Mouse (Mus musculus) limb, embryonic 14.5 days (tissue): ENCODE measurements at regions not wholly inside any gene's neighbourhood (a gene's known extent, or its start where the extent isn't known, plus 50 kb on each side); places are given as distances from the start of the nearest gene placed in this dataset.
A peak's percentile ranks its signal among the peaks of the same experiment; 100 is the strongest.

Experiments used
- ATAC-seq: fragments of 200-750 bp; cut with Nextera tagmentation; 2 replicates; pipeline ENCODE4 v1.8.0; 2017; ENCODE audit warnings: low read depth, moderate number of reproducible peaks, moderate TSS enrichment; ENCODE audit not compliant: low FRiP score
- DNase-seq: peaks from one replicate; pipeline ENCODE4 v3.0.0-alpha.2; 2015; ENCODE audit warnings: low spot score
- H3K27ac ChIP-seq: fragments of 300-500 bp; sonication (generic); replicated peaks from 2 replicates; pipeline ENCODE4 v1.5.1; 2014; ENCODE audit warnings: low read depth, mild to moderate bottlenecking, low read length, moderate library complexity, mixed read lengths
- H3K27me3 ChIP-seq: fragments of 300-500 bp; sonication (generic); 2 replicates; pipeline ENCODE4 v1.6.1; 2014; ENCODE audit warnings: low read length, mixed read lengths; ENCODE audit not compliant: control insufficient read depth, insufficient read depth
- H3K36me3 ChIP-seq: fragments of 300-500 bp; sonication (generic); 2 replicates; pipeline ENCODE4 v1.6.1; 2014; ENCODE audit warnings: mild to moderate bottlenecking, low read length, moderate library complexity, mixed read lengths; ENCODE audit not compliant: control insufficient read depth, insufficient read depth
- H3K4me1 ChIP-seq: fragments of 300-500 bp; sonication (generic); 2 replicates; pipeline ENCODE4 v1.6.1; 2014; ENCODE audit warnings: antibody characterized with exemption, low read length, mixed read lengths; ENCODE audit not compliant: control insufficient read depth, insufficient read depth
- H3K4me2 ChIP-seq: fragments of 300-500 bp; sonication (generic); replicated peaks from 2 replicates; pipeline ENCODE4 v1.6.1; 2014; ENCODE audit warnings: low read depth, mild to moderate bottlenecking, low read length, moderate library complexity; ENCODE audit not compliant: severe bottlenecking
- H3K4me3 ChIP-seq: fragments of 300-500 bp; sonication (generic); replicated peaks from 2 replicates; pipeline ENCODE4 v1.5.1; 2014; ENCODE audit warnings: low read length
- H3K9ac ChIP-seq: fragments of 300-500 bp; sonication (generic); 2 replicates; pipeline ENCODE4 v1.6.1; 2014; ENCODE audit warnings: mild to moderate bottlenecking, low read depth, low read length, moderate library complexity; ENCODE audit not compliant: severe bottlenecking
- H3K9me3 ChIP-seq: fragments of 300-500 bp; sonication (generic); 2 replicates; pipeline ENCODE4 v1.6.1; 2016; ENCODE audit warnings: low read length; ENCODE audit not compliant: control insufficient read depth
- POLR2A ChIP-seq: fragments of 200-500 bp; IDR thresholded peaks from 2 replicates; pipeline ENCODE4 v1.8.0; 2012; ENCODE audit warnings: inconsistent platforms, mild to moderate bottlenecking, moderate library complexity, borderline replicate concordance; ENCODE audit not compliant: insufficient read depth, insufficient read length; ENCODE audit errors: extremely low read depth
- WGBS: fragments of 180-500 bp; shearing (Covaris S2); extraction: QIAGEN DNeasy Blood & Tissue Kit; methylation state at CpG from one replicate; pipeline ENCODE4 v1.1.7; 2014; 5-methylcytosine and 5-hydroxymethylcytosine counted together

GRCm38 (mm10) chr1:73188796-73189195 is 173.1 kb upstream of the Tnp1 start:
- no peak for DNase-seq
- Histone ChIP-seq H3K4me2 (no peak overlapping the region), H3K4me1 (peaks cover 7% of the 10 kb centered on the region; the same call in 1 of the 2 replicates), H3K9ac (no peak overlapping the region), H3K27ac (no peak overlapping the region), H3K36me3 (no peaks in the 10 kb centered on the region), H3K9me3 (no peaks in the 10 kb centered on the region), H3K4me3 (no peak overlapping the region), H3K27me3 (no peaks in the 10 kb centered on the region)
- WGBS = 74% methylated on average over 2 of the region's 2 CpGs
- no peak for TF ChIP-seq POLR2A
- no peak for ATAC-seq

- ATAC-seq = no peak
- no peak for TF ChIP-seq POLR2A
- no peaks in the 10 kb centered on the region for H3K27me3 ChIP-seq
- no peaks in the 10 kb centered on the region for H3K36me3 ChIP-seq
- H3K4me1 ChIP-seq = no peaks in the 10 kb centered on the region
- WGBS = 81% methylated on average over 6 of the region's 6 CpGs
- H3K9ac ChIP-seq = no peak overlapping the region
- H3K4me2 ChIP-seq = no peak overlapping the region
- H3K27ac ChIP-seq = no peak overlapping the region
- DNase-seq = no peak
- no peaks in the 10 kb centered on the region for H3K9me3 ChIP-seq
- H3K4me3 ChIP-seq = no peak overlapping the region
These were observed 168.8 kb upstream of the Tnp1 start for GRCm38 (mm10) chr1:73184477-73184876.

GRCm38 (mm10) chr1:73178810-73179209 is 163.1 kb upstream of the Tnp1 start:
- Histone ChIP-seq H3K4me1 (no peaks in the 10 kb centered on the region), H3K4me2 (no peak overlapping the region), H3K9me3 (no peaks in the 10 kb centered on the region), H3K27me3 (no peaks in the 10 kb centered on the region), H3K4me3 (no peak overlapping the region), H3K9ac (no peak overlapping the region), H3K36me3 (no peaks in the 10 kb centered on the region), H3K27ac (no peak overlapping the region)
- no peak for TF ChIP-seq POLR2A
- ATAC-seq (no peak), DNase-seq (peak; percentile 63)
- WGBS = 66% methylated on average over 3 of the region's 3 CpGs

GRCm38 (mm10) chr1:73177076-73177475 is 161.4 kb upstream of the Tnp1 start:
- Histone ChIP-seq H3K27ac (no peak overlapping the region), H3K4me3 (no peak overlapping the region), H3K27me3 (no peaks in the 10 kb centered on the region), H3K4me2 (no peak overlapping the region), H3K9ac (no peak overlapping the region), H3K36me3 (no peaks in the 10 kb centered on the region), H3K9me3 (no peaks in the 10 kb centered on the region), H3K4me1 (no peaks in the 10 kb centered on the region)
- TF ChIP-seq POLR2A = no peak
- DNase-seq = no peak
- no peak for ATAC-seq
- WGBS = 91% methylated on average over 3 of the region's 3 CpGs

- no peak overlapping the region for H3K9ac ChIP-seq
- WGBS = 70% methylated on average over 3 of the region's 3 CpGs
- no peak overlapping the region for H3K4me2 ChIP-seq
- no peak overlapping the region for H3K4me3 ChIP-seq
- peaks cover 10% of the 10 kb centered on the region for H3K4me1 ChIP-seq
- DNase-seq (peak; percentile 14), ATAC-seq (peak; percentile 37; the same call in 1 of the 2 replicates)
- H3K9me3 ChIP-seq = 0 out of 2 replicates have a peak, but pooled peaks cover 4% of the 10 kb centered on the region
- H3K36me3 ChIP-seq = no peaks in the 10 kb centered on the region
- H3K27ac ChIP-seq = no peak overlapping the region
- H3K27me3 ChIP-seq = no peaks in the 10 kb centered on the region
- no peak for TF ChIP-seq POLR2A
These were observed 154.9 kb upstream of the Tnp1 start for GRCm38 (mm10) chr1:73170668-73171008.
